Mouse (Mus musculus) forebrain, embryonic 10.5 days (tissue): Measurements from ENCODE around the gene Scd1. TPM values are rescaled to one million over a fixed set of nuclear protein-coding genes. Genes with fewer than 3 reads are reported as not detected.

ENCODE experiments used
- DNase-seq: peaks from one replicate; pipeline ENCODE4 v3.0.0-alpha.2; 2017; ENCODE audit warnings: low spot score; ENCODE audit errors: extremely low spot score
- H3K27ac ChIP-seq: fragments of 300-500 bp; sonication (generic); 2 replicates; pipeline ENCODE4 v1.5.1; 2016; ENCODE audit warnings: mild to moderate bottlenecking
- H3K27me3 ChIP-seq: fragments of 300-500 bp; sonication (generic); 2 replicates; pipeline ENCODE4 v1.6.1; 2016; ENCODE audit warnings: mild to moderate bottlenecking; ENCODE audit not compliant: poor library complexity, severe bottlenecking
- H3K36me3 ChIP-seq: fragments of 300-500 bp; sonication (generic); replicated peaks from 2 replicates; pipeline ENCODE4 v1.6.1; 2016; ENCODE audit warnings: mild to moderate bottlenecking, moderate library complexity
- H3K4me1 ChIP-seq: fragments of 300-500 bp; sonication (generic); 2 replicates; pipeline ENCODE4 v1.6.1; 2016
- H3K4me3 ChIP-seq: fragments of 300-500 bp; sonication (generic); 2 replicates; pipeline ENCODE4 v1.5.1; 2016; ENCODE audit warnings: mild to moderate bottlenecking, moderate library complexity
- H3K9me3 ChIP-seq: fragments of 300-500 bp; sonication (generic); 2 replicates; pipeline ENCODE4 v1.6.1; 2016; ENCODE audit warnings: mild to moderate bottlenecking, moderate library complexity
- WGBS: fragments of 180-500 bp; shearing (Covaris S2); methylation state at CpG from one replicate; pipeline ENCODE4 v1.1.7; 2016; 5-methylcytosine and 5-hydroxymethylcytosine counted together
- polyA plus RNA-seq: library from polyadenylated mRNA; unstranded; fragments of >200 nt; fragmentation: Nextera tagmentation; extraction: Ambion mirVana; gene quantifications from 2 replicates; pipeline ENCODE4 v1.2.1, GENCODE M21; 2016

The Scd1 gene
- 21.8 and 23.4 TPM in 2 replicates for polyA plus RNA-seq

DNA sequence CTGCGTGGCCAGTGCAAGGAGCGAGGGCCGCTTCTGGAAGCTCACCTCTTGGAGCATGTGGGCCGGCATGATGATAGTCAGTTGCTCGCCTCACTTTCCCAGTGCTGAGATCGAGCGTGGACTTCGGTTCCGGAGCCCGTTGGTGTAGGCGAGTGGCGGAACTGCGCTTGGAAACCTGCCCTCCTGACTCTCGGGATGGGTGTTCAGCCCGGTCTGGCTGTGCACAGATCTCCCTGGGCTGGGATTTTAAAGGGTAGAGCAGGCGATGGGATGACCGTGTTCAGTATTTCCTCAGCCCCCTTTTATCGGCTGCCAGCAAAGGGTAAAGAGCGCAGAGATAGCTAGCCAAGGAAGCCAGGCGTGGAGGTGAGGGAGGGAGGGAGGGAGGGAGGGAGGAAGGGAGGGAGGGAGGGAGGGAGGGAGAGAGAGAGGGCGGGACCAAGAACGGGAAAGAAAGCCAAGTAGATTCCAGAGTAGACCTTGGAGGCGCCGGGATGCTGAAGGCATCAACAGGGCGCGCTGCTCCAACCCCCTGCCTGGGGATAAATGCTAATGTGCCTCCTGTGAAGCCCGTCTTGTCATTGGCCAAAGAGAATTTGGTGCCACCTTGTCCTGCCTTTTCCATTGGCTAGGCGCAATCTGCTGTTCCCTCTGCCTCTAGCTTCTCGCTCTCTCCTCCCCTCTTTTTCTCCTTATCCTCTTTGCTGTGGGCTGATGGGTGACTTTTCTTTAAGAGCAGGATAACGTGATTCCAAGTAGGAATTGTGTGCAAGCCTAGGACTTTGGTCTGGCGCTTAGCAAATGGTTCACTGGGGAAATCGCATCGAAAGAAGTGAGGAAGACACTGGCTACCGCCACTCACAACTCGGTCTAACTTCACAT, at the start of gene Scd1:
Scd1 (minus strand) TSS at position 539 of the 882 bp plus-strand sequence.
- Histone ChIP-seq H3K4me1 (peaks cover 41% of the 10 kb centered on the region), H3K36me3 (peaks cover 35% of the 10 kb centered on the region), H3K27ac (peak within 1 kb of the TSS; percentile 89), H3K9me3 (no peaks in the 10 kb centered on the region), H3K27me3 (peaks cover 8% of the 10 kb centered on the region; the same call in 1 of the 2 replicates), H3K4me3 (peak within 1 kb of the TSS; percentile 72)
- peak; percentile 83 for DNase-seq
- WGBS, result under 1% methylated on average over 33 of the region's 35 CpGs

GRCm38 (mm10) chr19:44455356-44455755, 47.7 kb upstream of the Scd1 start:
- DNase-seq, result no peak
- Histone ChIP-seq H3K4me1 (peaks cover 4% of the 10 kb centered on the region), H3K27ac (no peak overlapping the region), H3K36me3 (no peaks in the 10 kb centered on the region), H3K4me3 (no peak overlapping the region), H3K9me3 (no peaks in the 10 kb centered on the region), H3K27me3 (no peaks in the 10 kb centered on the region)
- 86% methylated on average over 8 of the region's 8 CpGs for WGBS

DNA sequence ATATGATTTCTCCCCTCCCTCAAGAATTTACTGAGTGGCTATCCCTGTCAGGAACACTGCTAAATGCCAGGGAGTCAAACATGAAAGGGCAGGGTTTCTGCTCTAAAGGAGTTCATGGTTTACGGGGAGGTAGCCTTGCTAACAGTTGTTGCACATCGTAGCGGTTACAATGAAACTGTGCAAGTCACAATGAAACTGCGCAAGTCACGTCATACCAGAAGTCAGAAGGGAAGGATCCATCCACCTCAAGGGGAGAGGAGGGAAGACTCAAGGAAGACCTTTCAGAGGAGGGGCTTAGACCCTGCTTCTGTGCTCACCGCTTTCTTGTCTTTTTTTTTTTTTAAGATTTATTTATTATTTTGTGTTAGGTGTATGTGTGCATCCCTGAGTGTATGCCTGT, 47.2 kb upstream of the Scd1 start:
- DNase-seq, result no peak
- no peak overlapping the region for H3K27ac ChIP-seq
- 95% methylated on average over 6 of the region's 6 CpGs for WGBS
- H3K27me3 ChIP-seq, result no peaks in the 10 kb centered on the region
- no peaks in the 10 kb centered on the region for H3K36me3 ChIP-seq
- no peak overlapping the region for H3K4me3 ChIP-seq
- H3K4me1 ChIP-seq, result peaks cover 4% of the 10 kb centered on the region
- no peaks in the 10 kb centered on the region for H3K9me3 ChIP-seq

GRCm38 (mm10) chr19:44447927-44448326, 40.2 kb upstream of the Scd1 start:
- WGBS, result 79% methylated on average over 4 of the region's 4 CpGs
- DNase-seq, result no peak
- Histone ChIP-seq H3K4me1 (no peaks in the 10 kb centered on the region), H3K36me3 (no peaks in the 10 kb centered on the region), H3K27me3 (no peaks in the 10 kb centered on the region), H3K27ac (no peak overlapping the region), H3K9me3 (no peaks in the 10 kb centered on the region), H3K4me3 (no peak overlapping the region)

DNA sequence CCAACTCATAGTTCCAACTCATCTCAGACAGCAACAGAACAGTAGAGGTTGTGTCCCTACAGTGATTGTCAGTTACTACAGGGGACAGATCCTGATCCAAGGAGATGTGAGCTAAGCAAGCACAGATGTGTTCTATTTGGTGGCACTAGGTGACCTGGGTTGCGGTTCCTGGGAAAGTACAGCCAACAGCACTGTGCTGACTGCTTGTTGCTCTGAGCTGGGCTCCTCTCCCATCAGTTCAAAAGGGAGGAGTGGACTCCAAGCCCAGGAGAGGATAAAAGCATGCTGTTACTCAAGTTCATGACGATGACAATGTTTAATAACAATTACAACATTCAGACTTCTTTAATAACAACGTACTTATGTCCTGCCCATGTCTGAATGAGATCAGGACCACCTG, 38.1 kb upstream of the Scd1 start:
- 93% methylated on average over 3 of the region's 3 CpGs for WGBS
- no peaks in the 10 kb centered on the region for H3K36me3 ChIP-seq
- DNase-seq, result no peak
- H3K9me3 ChIP-seq, result no peaks in the 10 kb centered on the region
- no peak overlapping the region for H3K27ac ChIP-seq
- no peaks in the 10 kb centered on the region for H3K4me1 ChIP-seq
- H3K27me3 ChIP-seq, result no peaks in the 10 kb centered on the region
- H3K4me3 ChIP-seq, result no peak overlapping the region

- no peaks in the 10 kb centered on the region for H3K36me3 ChIP-seq
- H3K9me3 ChIP-seq, result no peaks in the 10 kb centered on the region
- H3K4me1 ChIP-seq, result no peaks in the 10 kb centered on the region
- WGBS, result 49% methylated on average over 4 of the region's 4 CpGs
- H3K27me3 ChIP-seq, result no peaks in the 10 kb centered on the region
- no peak overlapping the region for H3K27ac ChIP-seq
- DNase-seq, result no peak
- H3K4me3 ChIP-seq, result no peak overlapping the region
Observed at GRCm38 (mm10) chr19:44439302-44439701, 31.6 kb upstream of the Scd1 start.

DNA sequence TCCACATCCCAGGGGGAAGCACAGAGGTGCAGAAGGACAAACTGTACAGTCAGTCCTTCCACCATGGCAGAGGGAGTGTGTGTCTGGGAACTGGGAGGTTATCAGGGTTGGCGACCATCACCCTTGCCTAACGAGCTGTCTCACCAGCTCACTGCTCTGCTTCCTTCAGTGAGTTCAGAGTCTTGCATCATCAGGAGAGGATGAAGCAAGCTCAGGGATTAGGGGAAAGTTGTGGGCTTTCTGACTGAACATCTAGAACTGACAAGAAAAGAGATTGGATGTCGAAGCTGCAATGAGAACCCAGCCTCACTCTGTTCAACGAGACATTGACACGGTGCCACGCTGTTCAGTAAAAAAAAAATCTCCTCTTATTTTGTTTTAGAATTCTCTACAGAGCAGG, 30.3 kb upstream of the Scd1 start:
- WGBS, result 83% methylated on average over 6 of the region's 6 CpGs
- Histone ChIP-seq H3K9me3 (no peaks in the 10 kb centered on the region), H3K36me3 (no peaks in the 10 kb centered on the region), H3K27me3 (no peaks in the 10 kb centered on the region), H3K27ac (no peak overlapping the region), H3K4me1 (no peaks in the 10 kb centered on the region), H3K4me3 (no peak overlapping the region)
- DNase-seq, result no peak

DNA sequence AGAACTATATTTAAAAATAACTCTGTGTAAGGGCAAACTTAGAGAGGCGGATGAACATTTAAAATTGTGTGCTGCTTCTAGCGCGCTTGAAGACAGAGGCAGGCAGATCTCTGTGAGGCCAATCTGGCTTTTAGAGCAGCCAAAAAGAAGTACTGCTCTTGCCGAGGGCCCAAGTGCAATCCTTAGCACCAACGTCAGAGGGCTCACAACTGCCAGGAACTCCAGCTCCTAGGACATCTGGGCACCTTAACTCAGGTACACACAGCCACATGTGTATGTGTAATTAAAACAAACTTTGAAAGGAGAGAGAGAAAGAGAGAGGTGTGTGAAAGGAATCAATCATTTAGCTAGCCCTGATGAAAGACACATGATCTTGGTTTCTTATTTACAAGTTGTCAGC, 24.4 kb upstream of the Scd1 start:
- 84% methylated on average over 5 of the region's 5 CpGs for WGBS
- Histone ChIP-seq H3K9me3 (no peaks in the 10 kb centered on the region), H3K4me3 (no peak overlapping the region), H3K27ac (no peak overlapping the region), H3K4me1 (no peaks in the 10 kb centered on the region), H3K27me3 (no peaks in the 10 kb centered on the region), H3K36me3 (no peaks in the 10 kb centered on the region)
- DNase-seq, result no peak

DNA sequence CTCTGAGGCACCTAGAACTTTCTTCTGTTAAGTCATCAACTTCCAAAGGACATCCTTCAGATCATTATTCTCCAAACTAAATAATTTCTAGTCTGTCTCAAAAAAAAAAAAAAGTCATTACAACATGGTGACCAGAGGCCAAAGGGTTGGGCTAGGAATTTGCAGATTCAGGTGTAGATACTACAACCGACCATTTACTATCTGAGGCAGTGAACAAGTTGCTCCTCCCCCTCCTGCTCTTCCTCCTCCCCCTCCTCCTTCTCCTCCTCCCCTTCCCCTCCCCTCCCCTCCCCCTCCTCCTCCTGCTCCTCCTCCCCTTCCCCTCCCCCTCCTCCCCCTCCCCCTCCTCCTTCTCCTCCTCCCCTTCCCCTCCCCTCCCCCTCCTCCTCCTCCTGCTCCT, 20.0 kb upstream of the Scd1 start:
- Histone ChIP-seq H3K9me3 (no peaks in the 10 kb centered on the region), H3K4me3 (no peak overlapping the region), H3K36me3 (no peaks in the 10 kb centered on the region), H3K27me3 (no peaks in the 10 kb centered on the region), H3K4me1 (no peaks in the 10 kb centered on the region), H3K27ac (no peak overlapping the region)
- no peak for DNase-seq
- WGBS, result 82% methylated on average over 1 of the region's 1 CpGs

DNA sequence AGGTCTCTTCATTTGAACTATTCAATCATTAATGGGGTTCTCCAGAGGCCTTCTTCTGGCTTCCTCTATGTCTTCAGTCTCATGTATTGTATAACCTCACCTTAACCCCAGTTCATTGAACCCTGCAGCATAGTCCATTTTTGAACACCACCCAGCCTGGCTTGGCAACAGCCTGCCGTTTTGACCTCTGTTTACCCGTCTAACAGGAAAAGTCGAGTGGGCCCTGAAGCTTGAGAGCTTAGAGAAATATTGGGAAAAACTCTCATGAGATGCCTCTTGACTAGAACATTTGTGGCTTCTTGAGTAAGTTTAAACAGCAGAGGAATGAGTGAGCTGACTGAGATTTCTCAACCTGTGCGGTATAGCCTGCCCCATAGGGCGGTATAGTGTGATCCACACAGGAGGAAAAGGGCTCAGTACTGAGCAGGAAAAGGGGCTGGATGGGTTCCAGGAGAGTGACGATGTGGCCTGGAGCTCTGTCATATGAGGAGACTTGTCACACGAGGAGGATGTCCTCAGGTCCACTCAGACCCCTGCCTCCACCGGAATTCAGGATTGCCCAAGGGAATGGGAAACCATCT, 14.5 kb upstream of the Scd1 start:
- no peak for DNase-seq
- Histone ChIP-seq H3K9me3 (no peaks in the 10 kb centered on the region), H3K27ac (no peak overlapping the region), H3K4me3 (no peak overlapping the region), H3K27me3 (peaks cover 9% of the 10 kb centered on the region; the same call in 1 of the 2 replicates), H3K4me1 (0 out of 2 replicates have a peak, but pooled peaks cover 5% of the 10 kb centered on the region), H3K36me3 (no peaks in the 10 kb centered on the region)
- WGBS, result 87% methylated on average over 8 of the region's 8 CpGs

DNA sequence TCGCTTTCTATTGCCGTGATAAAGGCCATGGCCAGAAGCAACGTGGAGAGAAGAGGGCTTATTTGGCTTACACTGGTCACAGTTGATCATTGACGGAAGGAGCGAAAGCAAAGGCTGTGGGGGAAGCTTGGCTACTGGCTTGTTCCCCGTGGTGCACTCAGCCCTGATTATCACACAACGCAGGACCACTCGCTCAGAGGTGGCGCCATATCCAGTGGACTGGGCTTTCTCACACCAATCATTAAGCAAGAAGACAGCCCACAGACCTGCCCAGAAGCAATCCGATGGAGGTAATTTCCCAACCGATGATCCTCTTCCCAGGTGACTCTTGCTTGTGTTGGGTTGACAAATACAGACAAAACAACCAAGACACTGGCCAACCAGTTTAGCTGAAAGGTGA, 11.9 kb upstream of the Scd1 start:
- no peaks in the 10 kb centered on the region for H3K9me3 ChIP-seq
- WGBS, result 62% methylated on average over 11 of the region's 11 CpGs
- H3K4me1 ChIP-seq, result 0 out of 2 replicates have a peak, but pooled peaks cover 5% of the 10 kb centered on the region
- DNase-seq, result no peak
- peaks cover 9% of the 10 kb centered on the region; the same call in 1 of the 2 replicates for H3K27me3 ChIP-seq
- no peak overlapping the region for H3K27ac ChIP-seq
- no peaks in the 10 kb centered on the region for H3K36me3 ChIP-seq
- H3K4me3 ChIP-seq, result no peak overlapping the region

- H3K27me3 ChIP-seq, result peaks cover 9% of the 10 kb centered on the region; the same call in 1 of the 2 replicates
- no peaks in the 10 kb centered on the region for H3K9me3 ChIP-seq
- H3K4me1 ChIP-seq, result 0 out of 2 replicates have a peak, but pooled peaks cover 5% of the 10 kb centered on the region
- H3K36me3 ChIP-seq, result no peaks in the 10 kb centered on the region
- no peak overlapping the region for H3K4me3 ChIP-seq
- WGBS, result 22% methylated on average over 4 of the region's 4 CpGs
- H3K27ac ChIP-seq, result no peak overlapping the region
- peak; percentile 72 for DNase-seq
Observed at GRCm38 (mm10) chr19:44418945-44419344, 11.3 kb upstream of the Scd1 start.

DNA sequence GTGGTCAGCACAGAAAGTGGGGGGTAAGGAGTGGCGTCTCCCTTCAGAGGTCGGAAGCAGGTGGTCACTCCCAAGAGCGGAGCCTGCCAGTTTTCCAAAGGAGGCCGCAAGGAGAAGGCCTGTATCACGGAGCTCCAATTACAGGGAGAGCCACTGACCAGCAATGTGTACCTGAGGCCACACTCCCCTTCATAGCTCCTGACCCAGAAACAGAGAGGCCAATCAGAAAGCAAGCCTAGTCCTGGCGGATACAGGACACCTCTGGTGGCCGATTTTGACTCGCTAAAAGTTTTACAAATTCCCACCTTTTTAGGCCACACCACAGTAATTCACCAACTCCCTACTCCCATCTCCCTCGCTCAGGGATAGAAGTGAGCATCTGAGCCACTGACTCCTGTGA, 10.9 kb upstream of the Scd1 start:
- WGBS, result 68% methylated on average over 9 of the region's 9 CpGs
- DNase-seq, result peak; percentile 23
- Histone ChIP-seq H3K4me3 (no peak overlapping the region), H3K4me1 (0 out of 2 replicates have a peak, but pooled peaks cover 5% of the 10 kb centered on the region), H3K27ac (no peak overlapping the region), H3K36me3 (no peaks in the 10 kb centered on the region), H3K27me3 (peaks cover 9% of the 10 kb centered on the region; the same call in 1 of the 2 replicates), H3K9me3 (no peaks in the 10 kb centered on the region)
